Mouse (Mus musculus) liver, adult 2 months (tissue): ENCODE data around the gene Ccnyl1. TPM values are rescaled to one million over a fixed set of nuclear protein-coding genes. Genes with fewer than 3 reads are reported as not detected.
A peak's percentile ranks its signal among the peaks of the same experiment; 100 is the strongest.

Source experiments
- DNase-seq: peaks from one replicate; pipeline ENCODE4 v3.0.0-alpha.2; 2011; ENCODE audit warnings: low read depth, low spot score; ENCODE audit errors: extremely low read depth
- H3K27ac ChIP-seq: fragments of 200-500 bp; replicated peaks from 2 replicates; pipeline ENCODE4 v1.5.1; 2012; ENCODE audit warnings: low read depth, mild to moderate bottlenecking, control low read depth, inconsistent platforms, low read length; ENCODE audit not compliant: insufficient read depth
- H3K27me3 ChIP-seq: fragments of 200-500 bp; 2 replicates; pipeline ENCODE4 v1.6.1; 2012; ENCODE audit warnings: mild to moderate bottlenecking, moderate library complexity, low read length, inconsistent platforms; ENCODE audit not compliant: control insufficient read depth, insufficient read depth
- H3K36me3 ChIP-seq: fragments of 200-500 bp; 2 replicates; pipeline ENCODE4 v1.6.1; 2012; ENCODE audit warnings: low read length, inconsistent platforms; ENCODE audit not compliant: control insufficient read depth, insufficient read depth
- H3K4me1 ChIP-seq: fragments of 200-500 bp; 2 replicates; pipeline ENCODE4 v1.6.1; 2011; ENCODE audit warnings: low read length; ENCODE audit not compliant: control insufficient read depth, insufficient read depth
- H3K4me3 ChIP-seq: fragments of 200-500 bp; 2 replicates; pipeline ENCODE4 v1.5.1; 2011; ENCODE audit warnings: low read depth, mild to moderate bottlenecking, control low read depth, low read length, moderate library complexity; ENCODE audit not compliant: insufficient read depth
- H3K79me2 ChIP-seq: fragments of 200-500 bp; 2 replicates; pipeline ENCODE4 v1.6.1; 2012; ENCODE audit warnings: inconsistent platforms, mild to moderate bottlenecking, low read length, moderate library complexity; ENCODE audit not compliant: control insufficient read depth, insufficient read depth
- H3K9ac ChIP-seq: fragments of 200-500 bp; 2 replicates; pipeline ENCODE4 v1.6.1; 2012; ENCODE audit warnings: low read depth, mild to moderate bottlenecking, control low read depth, inconsistent platforms, low read length
- CTCF ChIP-seq: fragments of 200-500 bp; IDR thresholded peaks from 2 replicates; pipeline ENCODE4 v1.5.1; 2011; ENCODE audit warnings: low read depth, low read length, control low read depth
- POLR2A ChIP-seq: fragments of 200-500 bp; IDR thresholded peaks from 2 replicates; pipeline ENCODE4 v1.6.1; 2011; ENCODE audit warnings: low read length, control low read depth; ENCODE audit not compliant: insufficient read depth; ENCODE audit errors: extremely low read depth
- WGBS: fragments of 180-500 bp; shearing (Covaris S2); methylation state at CpG from one replicate; pipeline ENCODE4 v1.1.7; 2018; 5-methylcytosine and 5-hydroxymethylcytosine counted together
- polyA plus RNA-seq: library from polyadenylated mRNA; depleted of rRNA; stranded (reverse); fragments of >200 nt; gene quantifications from 2 replicates; pipeline ENCODE4 v1.2.3, GENCODE M21; 2012
- total RNA-seq: library from RNA; depleted of rRNA; stranded (reverse); fragments of >200 nt; gene quantifications from 2 replicates; pipeline ENCODE4 v1.2.3, GENCODE M21; 2014

Gene Ccnyl1
- total and polyA plus RNA-seq, 2 experiments: 3.9 to 5.8 TPM

GRCm38 (mm10) chr1:64753109-64753508, 62.9 kb downstream of the Ccnyl1 start:
- TF ChIP-seq POLR2A (no peak), CTCF (no peak)
- DNase-seq: peak; percentile 90
- peaks cover 24% of the 10 kb centered on the region for H3K4me1 ChIP-seq
- no peaks in the 10 kb centered on the region for H3K27me3 ChIP-seq
- no peaks in the 10 kb centered on the region for H3K79me2 ChIP-seq
- H3K9ac ChIP-seq: no peak overlapping the region
- H3K27ac ChIP-seq: peak overlapping the region; percentile 62
- H3K4me3 ChIP-seq: no peak overlapping the region
- 54% methylated on average over 8 of the region's 8 CpGs for WGBS
- no peaks in the 10 kb centered on the region for H3K36me3 ChIP-seq

GRCm38 (mm10) chr1:64753668-64754067, 63.4 kb downstream of the Ccnyl1 start:
- H3K9ac ChIP-seq: no peak overlapping the region
- no peaks in the 10 kb centered on the region for H3K27me3 ChIP-seq
- no peak for TF ChIP-seq POLR2A
- TF ChIP-seq CTCF: no peak
- H3K4me3 ChIP-seq: no peak overlapping the region
- peak overlapping the region; percentile 62 for H3K27ac ChIP-seq
- peaks cover 24% of the 10 kb centered on the region for H3K4me1 ChIP-seq
- H3K36me3 ChIP-seq: no peaks in the 10 kb centered on the region
- 54% methylated on average over 7 of the region's 7 CpGs for WGBS
- DNase-seq: peak; percentile 77
- H3K79me2 ChIP-seq: no peaks in the 10 kb centered on the region

GRCm38 (mm10) chr1:64754658-64755057, 64.4 kb downstream of the Ccnyl1 start:
- no peaks in the 10 kb centered on the region for H3K79me2 ChIP-seq
- TF ChIP-seq POLR2A (no peak), CTCF (no peak)
- no peak overlapping the region for H3K9ac ChIP-seq
- H3K4me1 ChIP-seq: peaks cover 24% of the 10 kb centered on the region
- no peaks in the 10 kb centered on the region for H3K27me3 ChIP-seq
- WGBS: 34% methylated on average over 5 of the region's 5 CpGs
- DNase-seq: peak; percentile 91
- H3K36me3 ChIP-seq: no peaks in the 10 kb centered on the region
- peak overlapping the region; percentile 67 for H3K27ac ChIP-seq
- H3K4me3 ChIP-seq: no peak overlapping the region

GRCm38 (mm10) chr1:64755971-64756639, 65.8 kb downstream of the Ccnyl1 start:
- no peaks in the 10 kb centered on the region for H3K36me3 ChIP-seq
- H3K4me3 ChIP-seq: no peak overlapping the region
- H3K27ac ChIP-seq: peak overlapping the region; percentile 62
- peak; percentile 87 for DNase-seq
- no peak for TF ChIP-seq CTCF
- no peak for TF ChIP-seq POLR2A
- WGBS: 24% methylated on average over 7 of the region's 7 CpGs
- H3K79me2 ChIP-seq: no peaks in the 10 kb centered on the region
- H3K27me3 ChIP-seq: no peaks in the 10 kb centered on the region
- peaks cover 24% of the 10 kb centered on the region for H3K4me1 ChIP-seq
- H3K9ac ChIP-seq: no peak overlapping the region

- H3K36me3 ChIP-seq: no peaks in the 10 kb centered on the region
- WGBS: 21% methylated on average over 10 of the region's 10 CpGs
- peak overlapping the region; percentile 62 for H3K27ac ChIP-seq
- H3K79me2 ChIP-seq: no peaks in the 10 kb centered on the region
- DNase-seq: peak; percentile 77
- H3K4me1 ChIP-seq: peaks cover 24% of the 10 kb centered on the region
- no peak overlapping the region for H3K9ac ChIP-seq
- no peaks in the 10 kb centered on the region for H3K27me3 ChIP-seq
- no peak overlapping the region for H3K4me3 ChIP-seq
- TF ChIP-seq CTCF: no peak
- no peak for TF ChIP-seq POLR2A
Measured at GRCm38 (mm10) chr1:64756640-64757030, 66.4 kb downstream of the Ccnyl1 start.

- DNase-seq: peak; percentile 79
- no peaks in the 10 kb centered on the region for H3K79me2 ChIP-seq
Measured at GRCm38 (mm10) chr1:64757254-64757653, 67.0 kb downstream of the Ccnyl1 start.

More at GRCm38 (mm10) chr1:64757254-64757653, 67.0 kb downstream of the Ccnyl1 start:
- Histone ChIP-seq H3K27me3 (no peaks in the 10 kb centered on the region), H3K27ac (no peak overlapping the region), H3K4me3 (no peak overlapping the region), H3K9ac (no peak overlapping the region), H3K36me3 (no peaks in the 10 kb centered on the region), H3K4me1 (peaks cover 24% of the 10 kb centered on the region)
- TF ChIP-seq CTCF: no peak
- no peak for TF ChIP-seq POLR2A
- 18% methylated on average over 2 of the region's 2 CpGs for WGBS
